Mouse (Mus musculus): ENCODE results near the gene C1qtnf7.

Gene C1qtnf7

GRCm38 (mm10) chr5:43539168-43539516 is 23.8 kb downstream of the C1qtnf7 start:
- in situ Hi-C loops (cut with MboI, MseI), result no loop called here

- in situ Hi-C loops (cut with MboI, MseI), result no loop called here
Observed at GRCm38 (mm10) chr5:43539871-43540270, 24.5 kb downstream of the C1qtnf7 start.

GRCm38 (mm10) chr5:43541492-43541891 is 26.2 kb downstream of the C1qtnf7 start:
- in situ Hi-C loops (cut with MboI, MseI), result no loop called here

- in situ Hi-C loops (cut with MboI, MseI), result no loop called here
Observed at GRCm38 (mm10) chr5:43542246-43542845, 27.0 kb downstream of the C1qtnf7 start.

- in situ Hi-C loops (cut with MboI, MseI), result no loop called here
Observed at GRCm38 (mm10) chr5:43549951-43550350, 34.6 kb downstream of the C1qtnf7 start.

- in situ Hi-C loops (cut with MboI, MseI), result no loop called here
Observed at GRCm38 (mm10) chr5:43550444-43550843, 35.1 kb downstream of the C1qtnf7 start.

- in situ Hi-C loops (cut with MboI, MseI), result no loop called here
Observed at GRCm38 (mm10) chr5:43554871-43555270, 39.5 kb downstream of the C1qtnf7 start.

GRCm38 (mm10) chr5:43555406-43555805 is 40.1 kb downstream of the C1qtnf7 start:
- in situ Hi-C loops (cut with MboI, MseI), result no loop called here

GRCm38 (mm10) chr5:43557436-43557835 is 42.1 kb downstream of the C1qtnf7 start:
- in situ Hi-C loops (cut with MboI, MseI), result no loop called here

- in situ Hi-C loops (cut with MboI, MseI), result no loop called here
Observed at GRCm38 (mm10) chr5:43561639-43562252, 46.4 kb downstream of the C1qtnf7 start.

GRCm38 (mm10) chr5:43569720-43570359 is 54.5 kb downstream of the C1qtnf7 start:
- in situ Hi-C loops (cut with MboI, MseI), result no loop called here

GRCm38 (mm10) chr5:43582876-43583275 is 67.5 kb downstream of the C1qtnf7 start:
- in situ Hi-C loops (cut with MboI, MseI), result no loop called here

GRCm38 (mm10) chr5:43583326-43584120 is 68.2 kb downstream of the C1qtnf7 start:
- in situ Hi-C loops (cut with MboI, MseI), result no loop called here

- in situ Hi-C loops (cut with MboI, MseI), result no loop called here
Observed at GRCm38 (mm10) chr5:43584464-43584863, 69.1 kb downstream of the C1qtnf7 start.

- in situ Hi-C loops (cut with MboI, MseI), result no loop called here
Observed at GRCm38 (mm10) chr5:43585406-43586245, 70.3 kb downstream of the C1qtnf7 start.

- in situ Hi-C loops (cut with MboI, MseI), result no loop called here
Observed at GRCm38 (mm10) chr5:43588791-43589439, 73.6 kb downstream of the C1qtnf7 start.

GRCm38 (mm10) chr5:43589440-43589830 is 74.1 kb downstream of the C1qtnf7 start:
- in situ Hi-C loops (cut with MboI, MseI), result no loop called here

- in situ Hi-C loops (cut with MboI, MseI), result no loop called here
Observed at GRCm38 (mm10) chr5:43590311-43590731, 75.0 kb downstream of the C1qtnf7 start.

GRCm38 (mm10) chr5:43601601-43602000 is 86.3 kb downstream of the C1qtnf7 start:
- in situ Hi-C loops (cut with MboI, MseI), result no loop called here

GRCm38 (mm10) chr5:43602518-43602917 is 87.2 kb downstream of the C1qtnf7 start:
- in situ Hi-C loops (cut with MboI, MseI), result no loop called here

- in situ Hi-C loops (cut with MboI, MseI), result no loop called here
Observed at GRCm38 (mm10) chr5:43603559-43603958, 88.2 kb downstream of the C1qtnf7 start.
